Mouse (Mus musculus) MEL (cell line): ENCODE results near the gene Zc2hc1b.

ENCODE experiments used
- CHD1 ChIP-seq: IDR thresholded peaks from 2 replicates; pipeline ENCODE4 v1.6.1; 2012; ENCODE audit warnings: low read depth, mild to moderate bottlenecking, inconsistent platforms, low read length, improper control_type of control experiment
- CTCF ChIP-seq, 3 experiments: IDR thresholded peaks in 2 of 3; conservative IDR thresholded peaks in 1 of 3; 2 replicates each; pipeline ENCODE4 v1.5.1; 2011 to 2012; ENCODE audit warnings: low read length in 3 of 3, low read depth in 2 of 3, mild to moderate bottlenecking in 2 of 3, improper control_type of control experiment in 1 of 3, inconsistent platforms in 1 of 3, mixed read lengths in 1 of 3, moderate library complexity in 1 of 3; ENCODE audit not compliant: control insufficient read depth in 1 of 3, insufficient read depth in 1 of 3, poor library complexity in 1 of 3, severe bottlenecking in 1 of 3
- E2F4 ChIP-seq: IDR thresholded peaks from 2 replicates; pipeline ENCODE4 v1.6.1; 2011; ENCODE audit warnings: low read depth, low read length, improper control_type of control experiment, borderline replicate concordance
- GABPA ChIP-seq: IDR thresholded peaks from 2 replicates; pipeline ENCODE4 v1.6.1; 2012; ENCODE audit warnings: low read depth, mild to moderate bottlenecking, inconsistent platforms, low read length, improper control_type of control experiment, moderate library complexity
- KAT2A ChIP-seq: conservative IDR thresholded peaks from 2 replicates; pipeline ENCODE4 v1.6.1; 2012; ENCODE audit warnings: low read depth, low read length, improper control_type of control experiment, inconsistent platforms
- POLR2A ChIP-seq, 2 experiments: IDR thresholded peaks; 2 replicates each; pipeline ENCODE4 v1.6.1; 2011 to 2012; ENCODE audit warnings: low read length in 2 of 2, mild to moderate bottlenecking in 2 of 2, control low read depth in 1 of 2, improper control_type of control experiment in 1 of 2, low read depth in 1 of 2, moderate library complexity in 1 of 2; ENCODE audit not compliant: control insufficient read depth in 1 of 2, insufficient read depth in 1 of 2, poor library complexity in 1 of 2

- no peak for TF ChIP-seq GABPA
- TF ChIP-seq E2F4, result no peak
- no peak for TF ChIP-seq POLR2A (IDR thresholded peaks at IDR 0.05; ENCODE audit: control insufficient read depth in 1 of 2, insufficient read depth in 1 of 2, low read depth in 1 of 2, low read length in 2 of 2, poor library complexity in 1 of 2)
- TF ChIP-seq KAT2A, result no peak
- no peak for TF ChIP-seq CTCF (IDR thresholded peaks at IDR 0.05 in 2 of 3, conservative IDR thresholded peaks at IDR 0.05 in 1 of 3; ENCODE audit: control insufficient read depth in 1 of 3, insufficient read depth in 1 of 3, low read depth in 2 of 3, low read length in 3 of 3, poor library complexity in 1 of 3, severe bottlenecking in 1 of 3)
- no peak for TF ChIP-seq CHD1
Measured at GRCm38 (mm10) chr10:13108021-13108548, 69.7 kb downstream of the Zc2hc1b start.
